Mouse (Mus musculus) myocyte (in vitro differentiated cells): ENCODE results near the gene Ppp1r13b. TPM values are rescaled to one million over a fixed set of nuclear protein-coding genes. Genes with fewer than 3 reads are reported as not detected.
"Not testable (repeated sequence)": the region's sequence is repeated elsewhere in the genome, so short reads cannot be mapped to it uniquely, and the experiment has no call there.

Source experiments
- H3K27me3 ChIP-seq: one replicate; pipeline ENCODE4 v1.6.1; 2011; ENCODE audit not compliant: control insufficient read depth, insufficient read depth, insufficient read length
- H3K36me3 ChIP-seq: one replicate; pipeline ENCODE4 v1.6.1; 2011; ENCODE audit not compliant: control insufficient read depth, insufficient read depth
- H3K4me2 ChIP-seq: one replicate; pipeline ENCODE4 v1.6.1; 2011; ENCODE audit warnings: low read depth, control low read depth
- H3K4me3 ChIP-seq: one replicate; pipeline ENCODE4 v1.5.1; 2011; ENCODE audit warnings: mild to moderate bottlenecking, control low read depth, moderate library complexity
- H3K79me2 ChIP-seq: one replicate; pipeline ENCODE4 v1.6.1; 2011; ENCODE audit not compliant: control insufficient read depth, insufficient read depth
- H3ac ChIP-seq: one replicate; pipeline ENCODE4 v1.6.1; 2011; ENCODE audit not compliant: control insufficient read depth, insufficient read length
- CEBPB ChIP-seq: IDR thresholded peaks from 2 replicates; pipeline ENCODE4 v1.6.1; 2011; ENCODE audit warnings: mild to moderate bottlenecking, moderate library complexity; ENCODE audit not compliant: poor library complexity, insufficient read depth, severe bottlenecking
- E2F4 ChIP-seq: IDR thresholded peaks from one replicate; pipeline ENCODE4 v1.6.1; 2011; ENCODE audit warnings: mild to moderate bottlenecking, control low read depth, moderate library complexity; ENCODE audit not compliant: insufficient read depth
- MAX ChIP-seq: IDR thresholded peaks from one replicate; pipeline ENCODE4 v1.6.1; 2011; ENCODE audit warnings: low read depth, mild to moderate bottlenecking, control low read depth
- MYOD1 ChIP-seq, 3 experiments: IDR thresholded peaks; one replicate each; pipeline ENCODE4 v1.6.1; 2011; ENCODE audit warnings: control low read depth in 2 of 3, low read depth in 2 of 3, mild to moderate bottlenecking in 2 of 3, moderate library complexity in 1 of 3; ENCODE audit not compliant: insufficient read length in 2 of 3, control insufficient read depth in 1 of 3
- MYOG ChIP-seq, 3 experiments: IDR thresholded peaks; one replicate each; pipeline ENCODE4 v1.6.1; 2011; ENCODE audit warnings: control low read depth in 2 of 3, low read depth in 2 of 3, mild to moderate bottlenecking in 2 of 3; ENCODE audit not compliant: insufficient read length in 2 of 3, control insufficient read depth in 1 of 3, insufficient read depth in 1 of 3
- POLR2A ChIP-seq: IDR thresholded peaks from one replicate; pipeline ENCODE4 v1.6.1; 2011; ENCODE audit warnings: low read depth, mild to moderate bottlenecking, control low read depth, moderate library complexity; ENCODE audit not compliant: insufficient read length
- POLR2AphosphoS2 ChIP-seq: IDR thresholded peaks from one replicate; pipeline ENCODE4 v1.6.1; 2011; ENCODE audit warnings: low read depth, control low read depth; ENCODE audit not compliant: insufficient read length
- REST ChIP-seq: IDR thresholded peaks from one replicate; pipeline ENCODE4 v1.6.1; 2011; ENCODE audit warnings: mild to moderate bottlenecking, control low read depth, moderate library complexity; ENCODE audit not compliant: insufficient read depth, insufficient read length
- SRF ChIP-seq: IDR thresholded peaks from one replicate; pipeline ENCODE4 v1.6.1; 2011; ENCODE audit warnings: low read depth; ENCODE audit not compliant: control insufficient read depth, insufficient read length
- TCF12 ChIP-seq: IDR thresholded peaks from one replicate; pipeline ENCODE4 v1.6.1; 2011; ENCODE audit warnings: mild to moderate bottlenecking, control low read depth; ENCODE audit not compliant: poor library complexity, insufficient read depth, severe bottlenecking
- TCF3 ChIP-seq: IDR thresholded peaks from one replicate; pipeline ENCODE4 v1.6.1; 2011; ENCODE audit warnings: low read depth, control low read depth; ENCODE audit not compliant: insufficient read length
- USF1 ChIP-seq: IDR thresholded peaks from one replicate; pipeline ENCODE4 v1.6.1; 2011; ENCODE audit warnings: low read depth, mild to moderate bottlenecking, control low read depth, moderate library complexity
- polyA plus RNA-seq: library from polyadenylated mRNA; unstranded; fragments of >200 nt; fragmentation: generic; extraction: Trizol; gene quantifications from one replicate; pipeline ENCODE4 v1.2.1, GENCODE M21; 2012; ENCODE audit warnings: missing spikeins

Gene Ppp1r13b
- polyA plus RNA-seq, 1 experiment: 7.4 TPM

DNA sequence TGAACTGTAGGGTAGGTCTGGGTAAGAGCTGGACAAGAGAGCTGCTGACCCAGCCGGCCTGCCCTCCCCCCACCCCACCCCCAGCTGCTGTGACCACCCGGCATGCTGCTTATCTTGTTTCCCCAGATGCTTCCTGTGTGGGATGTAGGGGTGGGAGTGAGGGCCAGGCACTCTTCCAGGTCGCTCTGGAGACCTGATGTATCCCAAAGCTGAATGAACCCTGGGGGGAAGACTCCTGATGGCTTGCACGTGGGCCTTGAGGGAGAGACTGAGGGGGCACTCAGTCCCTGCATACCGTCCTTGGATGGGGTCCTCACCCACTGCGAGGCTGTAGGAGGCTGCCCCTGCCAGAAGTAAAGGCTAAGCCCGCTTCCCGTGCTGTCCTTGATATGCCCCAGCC, 37.2 kb upstream of the Ppp1r13b start:
- TF ChIP-seq MYOD1 (IDR thresholded peaks at IDR 0.05; ENCODE audit: control insufficient read depth in 1 of 3, insufficient read length in 2 of 3, low read depth in 2 of 3) (peak in 1 of 3 experiments; percentile 25), CEBPB (no peak), MYOG (IDR thresholded peaks at IDR 0.05; ENCODE audit: control insufficient read depth in 1 of 3, insufficient read depth in 1 of 3, insufficient read length in 2 of 3, low read depth in 2 of 3) (peak in 1 of 3 experiments; percentile 44)
- H3K27me3 ChIP-seq: no peaks in the 10 kb centered on the region
- no peak overlapping the region for H3K4me3 ChIP-seq
- no peak overlapping the region for H3K4me2 ChIP-seq
- H3K36me3 ChIP-seq: no peaks in the 10 kb centered on the region
- H3K79me2 ChIP-seq: no peaks in the 10 kb centered on the region
- H3ac ChIP-seq: no peak overlapping the region

DNA sequence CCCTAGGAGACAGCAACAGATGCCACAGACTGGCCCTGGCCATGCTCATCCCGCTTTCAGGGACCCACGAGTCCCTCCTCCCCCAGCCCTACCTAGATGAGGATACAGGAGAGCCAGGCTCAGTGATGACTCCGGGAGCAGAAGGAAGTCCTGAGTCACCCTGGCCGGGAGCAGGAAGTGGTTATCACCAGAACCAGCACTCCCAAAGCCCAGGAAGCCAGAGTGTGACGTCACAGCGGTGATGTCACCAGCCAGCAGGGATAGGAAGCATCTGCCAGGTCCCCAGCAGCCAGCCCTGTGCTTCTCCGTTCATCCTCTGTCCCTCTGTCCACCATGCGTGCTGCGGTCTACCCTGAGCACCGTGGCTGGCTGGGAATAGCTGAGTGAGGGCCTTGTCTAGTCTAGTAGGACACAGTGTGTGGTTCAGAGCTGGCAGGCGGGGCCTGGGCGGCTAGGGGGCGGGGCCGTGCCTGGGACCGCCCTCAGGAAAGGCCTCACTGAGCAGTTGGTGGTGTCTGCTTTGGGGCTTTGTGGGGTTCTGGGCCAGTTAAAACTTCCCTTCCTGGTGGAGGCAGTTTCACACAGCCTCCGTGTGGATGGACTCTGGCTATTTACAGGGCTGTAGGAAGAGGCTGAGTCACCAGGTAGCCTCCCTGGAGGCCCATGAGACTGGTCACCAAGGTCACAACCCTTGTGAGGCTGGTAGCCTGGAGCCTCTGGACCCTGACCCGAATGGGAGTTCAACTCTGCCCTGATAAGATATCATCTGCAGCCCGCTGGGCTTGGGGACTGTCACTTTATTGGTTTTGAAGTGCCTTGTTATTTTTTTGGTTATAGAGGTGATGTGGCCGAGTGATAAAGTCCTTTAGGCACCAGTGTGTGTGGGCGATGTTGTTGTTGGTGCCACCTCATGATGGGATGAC, 36.4 kb upstream of the Ppp1r13b start:
- peak overlapping the region; percentile 22 for H3K4me2 ChIP-seq
- H3ac ChIP-seq, H3K36me3 ChIP-seq, H3K27me3 ChIP-seq, H3K4me3 ChIP-seq, H3K79me2 ChIP-seq: not testable (repeated sequence)

GRCm38 (mm10) chr12:111943421-111944064, 35.6 kb upstream of the Ppp1r13b start:
- TF ChIP-seq POLR2A (no peak), CEBPB (no peak), MYOG (IDR thresholded peaks at IDR 0.05; ENCODE audit: control insufficient read depth in 1 of 3, insufficient read depth in 1 of 3, insufficient read length in 2 of 3, low read depth in 2 of 3) (no peak), SRF (no peak), MYOD1 (IDR thresholded peaks at IDR 0.05; ENCODE audit: control insufficient read depth in 1 of 3, insufficient read length in 2 of 3, low read depth in 2 of 3) (no peak), TCF3 (no peak), USF1 (no peak), REST (no peak), E2F4 (no peak), MAX (no peak), TCF12 (no peak), POLR2AphosphoS2 (no peak)
- no peak overlapping the region for H3K4me3 ChIP-seq
- no peaks in the 10 kb centered on the region for H3K79me2 ChIP-seq
- peak overlapping the region; percentile 22 for H3K4me2 ChIP-seq
- no peaks in the 10 kb centered on the region for H3K27me3 ChIP-seq
- no peaks in the 10 kb centered on the region for H3K36me3 ChIP-seq
- no peak overlapping the region for H3ac ChIP-seq

GRCm38 (mm10) chr12:111938623-111939177, 30.8 kb upstream of the Ppp1r13b start:
- no peaks in the 10 kb centered on the region for H3K36me3 ChIP-seq
- peak overlapping the region; percentile 24 for H3K4me2 ChIP-seq
- no peaks in the 10 kb centered on the region for H3K27me3 ChIP-seq
- TF ChIP-seq TCF3: no peak
- TF ChIP-seq USF1: no peak
- no peak for TF ChIP-seq MAX
- TF ChIP-seq MYOD1 (IDR thresholded peaks at IDR 0.05; ENCODE audit: control insufficient read depth in 1 of 3, insufficient read length in 2 of 3, low read depth in 2 of 3): no peak
- TF ChIP-seq CEBPB: no peak
- no peak for TF ChIP-seq E2F4
- H3K79me2 ChIP-seq: no peaks in the 10 kb centered on the region
- H3ac ChIP-seq: no peak overlapping the region
- no peak overlapping the region for H3K4me3 ChIP-seq

DNA sequence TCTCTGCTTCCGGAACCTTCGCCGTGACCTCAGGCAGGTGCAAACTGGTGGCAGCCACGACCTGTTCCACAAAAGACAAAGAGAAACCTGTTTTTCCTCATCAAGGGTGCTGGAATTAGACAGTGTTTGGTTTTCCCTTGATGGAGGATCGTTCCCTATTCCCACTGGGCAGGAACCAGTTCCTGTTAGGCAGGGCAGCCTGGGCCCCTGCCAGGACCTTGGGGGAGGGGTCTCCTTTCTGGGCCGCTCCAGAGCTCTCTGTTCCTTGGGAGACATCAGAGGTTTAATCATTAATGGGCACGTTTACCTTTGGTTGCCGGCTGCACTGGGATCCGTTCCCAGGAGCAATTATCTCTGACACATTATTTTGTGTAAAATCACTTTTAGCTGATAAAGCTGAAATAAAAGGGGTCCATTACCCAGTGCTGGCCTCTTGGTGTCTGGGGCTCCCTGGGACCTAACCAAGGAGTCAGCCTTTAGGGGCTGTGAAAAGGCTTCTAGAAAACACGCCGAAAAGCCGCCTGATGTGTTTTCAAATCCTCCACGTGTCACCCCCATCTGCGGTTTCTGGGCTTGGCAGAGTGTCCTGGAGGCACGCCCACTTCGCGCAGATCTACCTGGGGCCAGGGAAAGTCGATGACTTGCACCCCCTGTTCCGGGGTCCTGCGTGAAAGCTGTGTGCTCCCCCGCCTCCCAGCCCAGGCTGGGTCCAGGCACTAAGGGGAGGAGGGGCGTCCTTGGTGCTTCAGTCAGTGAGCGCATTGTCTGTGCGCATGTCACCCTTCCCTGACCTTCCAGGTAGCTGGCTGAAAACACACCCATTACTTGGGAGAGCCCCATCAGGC, 29.0 kb upstream of the Ppp1r13b start:
- no peak overlapping the region for H3K4me2 ChIP-seq
- no peaks in the 10 kb centered on the region for H3K36me3 ChIP-seq
- no peak overlapping the region for H3K4me3 ChIP-seq
- TF ChIP-seq MYOD1 (IDR thresholded peaks at IDR 0.05; ENCODE audit: control insufficient read depth in 1 of 3, insufficient read length in 2 of 3, low read depth in 2 of 3) (no peak), TCF12 (no peak), CEBPB (no peak), E2F4 (no peak)
- H3K27me3 ChIP-seq: no peaks in the 10 kb centered on the region
- no peaks in the 10 kb centered on the region for H3K79me2 ChIP-seq
- H3ac ChIP-seq: no peak overlapping the region
